Mouse (Mus musculus): ENCODE measurements at regions not wholly inside any gene's neighbourhood (a gene's known extent, or its start where the extent isn't known, plus 50 kb on each side); places are given as distances from the start of the nearest gene placed in this dataset.

- TF ChIP-seq CTCF (IDR thresholded peaks at IDR 0.05; ENCODE audit: low read depth, low read length): no peak
- no peak for TF ChIP-seq EP300 (IDR thresholded peaks at IDR 0.05; ENCODE audit: insufficient read depth, low read depth, low read length)
- TF ChIP-seq POLR2A (IDR thresholded peaks at IDR 0.05; ENCODE audit: insufficient read depth, low read length): no peak
Observed at GRCm38 (mm10) chr1:12571755-12572358, 1158.0 kb downstream of the A830018L16Rik start.

Data from ES-Bruce4 (cell line).